Mouse (Mus musculus) adrenal gland, postnatal 4 days (tissue): ENCODE results near the gene Sept9. TPM values are rescaled to one million over a fixed set of nuclear protein-coding genes. Genes with fewer than 3 reads are reported as not detected.

Experiments used
- DNase-seq, 2 experiments: peaks; one replicate each; pipeline ENCODE4 v3.0.0; 2021 to 2022; ENCODE audit warnings: low spot score in 2 of 2, mixed read lengths in 2 of 2
- total RNA-seq, 2 experiments: library from RNA; stranded (reverse); gene quantifications; 2 replicates each; pipeline ENCODE4 v1.2.3; 2021

Gene Sept9
- total RNA-seq, 2 experiments from 2014 or later, result 158 to 171 TPM

GRCm38 (mm10) chr11:117396929-117397328, 197.5 kb downstream of the Sept9 start:
- DNase-seq, result no peak

GRCm38 (mm10) chr11:117397755-117398154, 198.3 kb downstream of the Sept9 start:
- DNase-seq, result no peak

GRCm38 (mm10) chr11:117398191-117398590, 198.7 kb downstream of the Sept9 start:
- no peak for DNase-seq

GRCm38 (mm10) chr11:117401583-117402367, 202.3 kb downstream of the Sept9 start:
- DNase-seq, result no peak

- DNase-seq, result no peak
Measured at GRCm38 (mm10) chr11:117402550-117402949, 203.1 kb downstream of the Sept9 start.

GRCm38 (mm10) chr11:117403073-117403472, 203.6 kb downstream of the Sept9 start:
- DNase-seq, result no peak

- no peak for DNase-seq
Measured at GRCm38 (mm10) chr11:117403781-117404180, 204.3 kb downstream of the Sept9 start.

GRCm38 (mm10) chr11:117406711-117407110, 207.2 kb downstream of the Sept9 start:
- no peak for DNase-seq

- no peak for DNase-seq
Measured at GRCm38 (mm10) chr11:117407196-117407595, 207.7 kb downstream of the Sept9 start.

- DNase-seq, result no peak
Measured at GRCm38 (mm10) chr11:117407651-117408441, 208.4 kb downstream of the Sept9 start.

GRCm38 (mm10) chr11:117408442-117409031, 209.1 kb downstream of the Sept9 start:
- DNase-seq, result no peak

GRCm38 (mm10) chr11:117409331-117409730, 209.9 kb downstream of the Sept9 start:
- no peak for DNase-seq

- no peak for DNase-seq
Measured at GRCm38 (mm10) chr11:117410059-117410458, 210.6 kb downstream of the Sept9 start.

GRCm38 (mm10) chr11:117411663-117412062, 212.2 kb downstream of the Sept9 start:
- no peak for DNase-seq

Other genes with a start within 250 kb of the Sept9 start
- gene Sec14l1, start 84.5 kb upstream of the Sept9 start, total RNA-seq, result 100 to 1,000 TPM; 171 to 174 TPM